Mouse (Mus musculus) ES-CJ7 (cell line): ENCODE measurements around the gene Aifm2.

Experiments
- DNase-seq: peaks from one replicate; pipeline ENCODE4 v3.0.0; 2011; ENCODE audit warnings: low read depth, low spot score

The Aifm2 gene

GRCm38 (mm10) chr10:61715996-61716864 lies 1.2 kb downstream of the Aifm2 start:
- DNase-seq, result no peak

GRCm38 (mm10) chr10:61717406-61718296 lies 2.6 kb downstream of the Aifm2 start:
- no peak for DNase-seq

- no peak for DNase-seq
Measured at GRCm38 (mm10) chr10:61720331-61720730, 5.3 kb downstream of the Aifm2 start.

GRCm38 (mm10) chr10:61722215-61722614 lies 7.2 kb downstream of the Aifm2 start:
- DNase-seq, result no peak

GRCm38 (mm10) chr10:61723271-61723670 lies 8.2 kb downstream of the Aifm2 start:
- DNase-seq, result no peak

GRCm38 (mm10) chr10:61729181-61729580 lies 14.1 kb downstream of the Aifm2 start:
- DNase-seq, result no peak

- DNase-seq, result peak; percentile 29
Measured at GRCm38 (mm10) chr10:61730171-61730570, 15.1 kb downstream of the Aifm2 start.

- peak; percentile 69 for DNase-seq
Measured at GRCm38 (mm10) chr10:61734377-61734776, 19.3 kb downstream of the Aifm2 start.

- no peak for DNase-seq
Measured at GRCm38 (mm10) chr10:61736671-61737078, 21.6 kb downstream of the Aifm2 start.

GRCm38 (mm10) chr10:61737537-61737936 lies 22.5 kb downstream of the Aifm2 start:
- DNase-seq, result no peak

GRCm38 (mm10) chr10:61738126-61738525 lies 23.1 kb downstream of the Aifm2 start:
- DNase-seq, result no peak

- DNase-seq, result no peak
Measured at GRCm38 (mm10) chr10:61741306-61741705, 26.2 kb downstream of the Aifm2 start.

- no peak for DNase-seq
Measured at GRCm38 (mm10) chr10:61741873-61742272, 26.8 kb downstream of the Aifm2 start.

GRCm38 (mm10) chr10:61742336-61742735 lies 27.3 kb downstream of the Aifm2 start:
- DNase-seq, result no peak

- DNase-seq, result peak; percentile 77
Measured at GRCm38 (mm10) chr10:61745133-61745532, 30.1 kb downstream of the Aifm2 start.

- no peak for DNase-seq
Measured at GRCm38 (mm10) chr10:61747302-61747701, 32.2 kb downstream of the Aifm2 start.

- peak; percentile 81 for DNase-seq
Measured at GRCm38 (mm10) chr10:61750014-61750413, 35.0 kb downstream of the Aifm2 start.

GRCm38 (mm10) chr10:61751534-61752219 lies 36.6 kb downstream of the Aifm2 start:
- no peak for DNase-seq

- DNase-seq, result peak; percentile 77
Measured at GRCm38 (mm10) chr10:61753071-61753470, 38.0 kb downstream of the Aifm2 start.

GRCm38 (mm10) chr10:61757022-61757421 lies 42.0 kb downstream of the Aifm2 start:
- no peak for DNase-seq

GRCm38 (mm10) chr10:61758904-61759303 lies 43.8 kb downstream of the Aifm2 start:
- DNase-seq, result no peak

GRCm38 (mm10) chr10:61759869-61760268 lies 44.8 kb downstream of the Aifm2 start:
- no peak for DNase-seq
